Mouse (Mus musculus): ENCODE results near the gene Anxa9. TPM values are rescaled to one million over a fixed set of nuclear protein-coding genes. Genes with fewer than 3 reads are reported as not detected.
A peak's percentile ranks its signal among the peaks of the same experiment; 100 is the strongest.

The Anxa9 gene
- polyA plus RNA-seq, 1 experiment from 2014 or later, result 0.94 TPM

DNA sequence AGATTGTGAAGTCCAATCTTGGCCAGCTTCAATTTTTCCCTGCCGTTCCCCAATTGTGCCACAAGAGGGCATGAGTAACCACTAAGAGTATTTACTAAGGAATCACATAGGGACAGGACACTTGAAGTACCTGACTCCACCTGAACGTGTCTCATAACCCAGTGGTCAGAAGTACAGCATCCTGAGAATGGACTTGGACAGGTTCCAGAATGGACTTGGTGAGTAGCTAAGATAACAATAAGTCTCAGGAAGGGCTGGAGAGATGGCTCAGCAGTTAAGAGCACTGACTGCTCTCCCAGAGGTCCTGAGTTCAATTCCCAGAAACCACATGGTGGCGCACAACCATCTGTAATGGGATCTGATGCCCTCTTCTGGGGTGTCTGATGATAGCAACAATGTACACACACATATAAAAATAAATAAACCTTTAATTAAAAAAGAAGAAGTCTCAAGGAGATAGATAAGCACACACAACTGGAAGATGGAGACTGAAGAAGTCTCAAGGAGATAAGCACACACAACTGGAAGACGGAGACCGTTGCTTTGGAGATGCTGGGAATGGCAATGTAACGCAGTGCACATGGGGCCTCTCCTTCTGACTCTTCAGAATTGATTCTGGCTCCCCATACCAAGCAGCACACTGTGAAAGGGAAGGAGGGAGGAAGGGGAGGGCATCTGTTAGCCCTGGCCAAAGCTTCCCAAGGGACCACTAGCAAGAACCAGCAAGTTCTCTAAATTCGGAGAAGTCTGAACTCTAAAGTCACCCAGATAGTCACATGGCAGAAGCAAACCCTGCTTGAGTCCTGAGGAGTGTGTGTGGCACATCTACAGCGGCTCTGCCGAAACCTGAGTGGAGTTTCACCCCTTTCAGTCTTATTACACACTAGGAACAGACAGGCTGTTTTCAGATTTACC, 4.2 kb upstream of the Anxa9 start:
- WGBS, result 70% methylated on average over 9 of the region's 9 CpGs
- H3K9me3 ChIP-seq, result no peaks in the 10 kb centered on the region

DNA sequence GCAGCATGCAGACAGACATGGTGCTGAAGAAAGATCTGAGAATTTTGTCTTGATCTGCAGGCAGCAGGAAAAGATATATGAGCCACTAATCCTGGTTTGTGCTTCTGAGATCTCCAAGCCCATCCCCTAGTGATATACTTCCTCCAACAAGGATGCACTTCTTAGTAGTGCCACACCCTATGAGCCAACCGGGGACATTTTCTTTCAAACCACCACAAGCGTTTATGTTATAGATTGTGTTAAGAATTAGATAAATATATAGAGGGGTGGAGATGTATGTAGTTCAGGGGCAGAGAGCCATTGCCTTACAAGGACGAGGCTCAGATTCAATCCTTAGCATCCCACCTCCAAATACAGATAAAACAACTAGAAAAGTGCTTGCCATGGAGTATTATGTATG, 3.5 kb upstream of the Anxa9 start:
- Histone ChIP-seq H3K4me3 (no peak overlapping the region), H3K36me3 (0 out of 2 replicates have a peak, but pooled peaks cover 2% of the 10 kb centered on the region), H3K9me3 (no peaks in the 10 kb centered on the region), H3K27me3 (replicated peaks) (no peaks in the 10 kb centered on the region), H3K4me2 (replicated peaks) (no peak overlapping the region), H3K27ac (no peak overlapping the region), H3K9ac (no peak overlapping the region), H3K4me1 (no peaks in the 10 kb centered on the region)
- no peak for ATAC-seq (ENCODE audit: low FRiP score, low read depth)
- WGBS, result 68% methylated on average over 3 of the region's 3 CpGs

More for the DNA sequence above, 4.2 kb upstream of the Anxa9 start:
- H3K36me3 ChIP-seq, result no peaks in the 10 kb centered on the region
- H3K4me1 ChIP-seq, result peaks cover 6% of the 10 kb centered on the region
- no peak overlapping the region for H3K9ac ChIP-seq
- H3K27me3 ChIP-seq (replicated peaks), result no peaks in the 10 kb centered on the region
- ATAC-seq (ENCODE audit: low FRiP score, low read depth), result no peak
- H3K4me2 ChIP-seq (replicated peaks), result no peak overlapping the region
- no peak overlapping the region for H3K27ac ChIP-seq
- H3K4me3 ChIP-seq, result no peak overlapping the region

DNA sequence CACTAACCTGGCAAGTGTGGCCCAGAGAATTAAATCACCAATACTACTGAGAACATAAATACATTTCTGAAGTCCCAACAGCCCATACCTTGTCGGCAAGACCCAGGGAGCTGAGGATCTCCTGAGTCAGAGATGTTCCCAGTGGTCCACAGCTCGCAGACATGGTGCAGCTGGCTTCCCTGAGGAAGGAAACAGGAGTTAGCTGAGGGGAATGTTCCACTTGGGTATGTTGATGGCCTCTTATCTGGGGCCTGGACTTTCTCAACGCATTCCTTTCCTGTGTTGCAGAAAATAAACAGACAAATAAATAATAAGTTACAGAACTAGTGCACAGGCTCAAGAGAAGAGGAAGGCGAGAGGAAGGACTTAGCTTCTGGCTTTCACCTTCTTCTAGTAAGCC, 732 bp downstream of the Anxa9 start:
- 87% methylated on average over 4 of the region's 4 CpGs for WGBS
- no peaks in the 10 kb centered on the region for H3K9me3 ChIP-seq
- no peaks in the 10 kb centered on the region for H3K4me1 ChIP-seq
- H3K9ac ChIP-seq, result no peak overlapping the region
- H3K4me2 ChIP-seq (replicated peaks), result no peak overlapping the region
- H3K4me3 ChIP-seq, result no peak overlapping the region
- no peak overlapping the region for H3K27ac ChIP-seq
- ATAC-seq (ENCODE audit: low FRiP score, low read depth), result no peak
- H3K36me3 ChIP-seq, result 0 out of 2 replicates have a peak, but pooled peaks cover 2% of the 10 kb centered on the region
- no peaks in the 10 kb centered on the region for H3K27me3 ChIP-seq (replicated peaks)

DNA sequence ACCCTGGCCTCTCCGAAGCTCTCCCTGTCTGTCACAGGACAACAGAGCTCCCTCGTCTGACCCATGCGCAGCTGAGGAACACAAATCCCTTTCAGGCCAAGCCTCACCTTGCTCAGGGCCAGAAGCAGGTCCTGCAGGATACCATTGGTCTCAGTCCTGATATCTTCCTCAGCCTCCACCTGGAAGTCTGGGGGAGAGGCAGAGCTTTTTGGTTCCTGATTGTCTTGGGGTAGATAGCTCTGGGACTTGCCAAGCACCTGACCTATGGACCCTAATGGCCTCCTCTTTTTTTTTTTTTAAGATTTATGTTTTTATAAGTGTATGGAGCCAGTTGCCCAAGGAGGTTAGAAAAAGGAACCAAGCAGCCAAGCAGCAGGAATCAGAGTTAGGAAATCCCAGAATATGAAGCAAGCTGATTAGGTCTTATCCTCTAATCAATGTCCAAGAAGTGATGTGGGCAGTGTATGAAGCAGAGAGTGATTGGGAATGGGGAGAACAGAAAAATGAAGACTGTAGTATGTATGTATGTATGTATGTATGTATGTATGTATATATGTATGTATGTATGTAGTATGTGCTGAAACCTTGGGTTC, 5.7 kb downstream of the Anxa9 start:
- H3K36me3 ChIP-seq, result peaks cover 15% of the 10 kb centered on the region
- no peak overlapping the region for H3K4me3 ChIP-seq
- H3K9me3 ChIP-seq, result no peaks in the 10 kb centered on the region
- H3K27me3 ChIP-seq (replicated peaks), result no peaks in the 10 kb centered on the region
- no peaks in the 10 kb centered on the region for H3K4me1 ChIP-seq
- H3K9ac ChIP-seq, result no peak overlapping the region
- 87% methylated on average over 3 of the region's 3 CpGs for WGBS
- no peak overlapping the region for H3K27ac ChIP-seq
- no peak overlapping the region for H3K4me2 ChIP-seq (replicated peaks)
- ATAC-seq (ENCODE audit: low FRiP score, low read depth), result no peak

DNA sequence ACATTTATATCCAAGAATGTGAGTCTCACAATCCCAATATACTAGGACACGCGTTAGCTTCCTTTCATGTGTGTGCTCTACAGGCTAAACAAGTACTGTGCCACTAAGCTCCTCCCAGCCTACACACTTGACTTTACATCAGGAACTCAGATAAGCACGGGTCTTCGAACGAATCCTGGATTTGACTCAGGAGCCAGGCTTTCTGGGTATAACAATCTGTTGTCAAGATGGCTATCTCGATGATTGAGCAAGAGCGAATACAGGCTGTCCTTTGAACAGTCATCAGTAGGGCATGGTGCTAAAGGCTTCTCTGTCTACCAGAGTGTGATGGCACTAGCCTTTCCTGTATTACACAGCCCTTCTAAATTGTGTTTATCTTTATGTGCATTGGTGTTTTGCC, 9.0 kb downstream of the Anxa9 start:
- Histone ChIP-seq H3K4me1 (no peaks in the 10 kb centered on the region), H3K27me3 (replicated peaks) (no peaks in the 10 kb centered on the region), H3K9me3 (no peaks in the 10 kb centered on the region), H3K4me3 (no peak overlapping the region), H3K9ac (no peak overlapping the region), H3K4me2 (replicated peaks) (no peak overlapping the region), H3K27ac (no peak overlapping the region), H3K36me3 (peaks cover 43% of the 10 kb centered on the region)
- ATAC-seq (ENCODE audit: low FRiP score, low read depth), result no peak
- 94% methylated on average over 7 of the region's 7 CpGs for WGBS

DNA sequence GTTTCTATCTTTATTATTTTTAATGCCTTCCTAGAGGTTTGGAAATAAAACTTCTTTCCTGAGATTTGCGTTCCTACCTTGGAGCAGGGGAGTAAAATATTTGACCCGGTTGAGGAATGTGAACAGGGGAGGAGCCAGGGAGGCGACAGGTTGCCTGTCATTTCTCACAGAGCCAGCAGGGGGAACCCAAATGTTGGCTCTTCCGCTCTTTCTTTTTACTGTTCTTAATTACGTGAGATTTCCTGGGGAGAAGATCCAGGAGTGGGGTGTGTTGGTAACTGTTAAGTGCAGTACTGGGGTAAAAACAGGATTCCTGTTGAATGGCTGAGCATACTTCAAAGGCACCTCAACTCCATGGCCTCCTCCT, 10.9 kb downstream of the Anxa9 start:
- H3K4me3 ChIP-seq, result no peak overlapping the region
- H3K9me3 ChIP-seq, result no peaks in the 10 kb centered on the region
- H3K36me3 ChIP-seq, result peaks cover 53% of the 10 kb centered on the region
- H3K27me3 ChIP-seq (replicated peaks), result no peaks in the 10 kb centered on the region
- WGBS, result 7% methylated on average over 5 of the region's 5 CpGs
- no peak overlapping the region for H3K9ac ChIP-seq
- no peak overlapping the region for H3K4me2 ChIP-seq (replicated peaks)
- ATAC-seq (ENCODE audit: low FRiP score, low read depth), result no peak
- H3K4me1 ChIP-seq, result no peaks in the 10 kb centered on the region
- H3K27ac ChIP-seq, result no peak overlapping the region

DNA sequence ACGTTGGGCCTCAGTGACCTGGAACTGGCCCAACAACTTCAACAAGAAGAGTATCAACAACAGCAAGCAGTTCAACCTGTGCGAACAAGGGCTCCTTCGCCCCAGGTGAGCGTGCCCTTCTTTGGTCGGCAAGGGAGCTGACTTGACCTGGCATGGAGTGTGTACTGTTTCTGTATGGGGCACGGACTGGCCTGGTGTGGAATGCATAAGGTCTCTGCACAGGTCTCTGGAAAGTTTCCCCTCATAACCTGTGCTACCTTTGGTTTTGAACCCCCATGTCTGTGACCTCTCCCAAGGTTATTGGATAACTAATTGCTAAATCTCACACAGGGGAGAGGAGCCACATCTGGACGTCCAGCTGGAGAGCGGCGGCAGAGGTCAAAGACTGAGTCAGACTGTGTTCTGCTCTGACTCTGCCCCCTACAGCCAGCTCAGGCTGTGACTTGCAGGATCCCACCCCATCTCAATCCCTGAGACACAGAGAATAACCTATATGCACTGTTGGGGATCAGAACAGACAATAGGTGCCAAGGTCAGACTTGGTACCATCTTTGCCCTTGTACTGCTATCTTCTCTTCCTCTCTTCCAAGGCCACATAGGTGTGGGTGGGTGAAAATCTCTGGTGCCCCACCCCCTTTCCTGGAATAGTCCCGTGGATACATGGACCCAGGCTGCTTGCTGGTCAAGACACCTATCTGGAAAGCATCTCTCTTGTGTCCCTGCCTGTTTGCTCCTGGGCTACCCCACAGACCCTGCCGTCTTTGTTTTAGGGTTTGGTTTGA, 11.5 kb downstream of the Anxa9 start:
- ATAC-seq (ENCODE audit: low FRiP score, low read depth), result 0 out of 2 replicates have a peak, but pooled peaks have one; percentile 2
- 80% methylated on average over 11 of the region's 11 CpGs for WGBS
- Histone ChIP-seq H3K4me2 (replicated peaks) (no peak overlapping the region), H3K4me3 (no peak overlapping the region), H3K9ac (no peak overlapping the region), H3K9me3 (no peaks in the 10 kb centered on the region), H3K4me1 (no peaks in the 10 kb centered on the region), H3K27me3 (replicated peaks) (no peaks in the 10 kb centered on the region), H3K27ac (no peak overlapping the region), H3K36me3 (peaks cover 58% of the 10 kb centered on the region)

DNA sequence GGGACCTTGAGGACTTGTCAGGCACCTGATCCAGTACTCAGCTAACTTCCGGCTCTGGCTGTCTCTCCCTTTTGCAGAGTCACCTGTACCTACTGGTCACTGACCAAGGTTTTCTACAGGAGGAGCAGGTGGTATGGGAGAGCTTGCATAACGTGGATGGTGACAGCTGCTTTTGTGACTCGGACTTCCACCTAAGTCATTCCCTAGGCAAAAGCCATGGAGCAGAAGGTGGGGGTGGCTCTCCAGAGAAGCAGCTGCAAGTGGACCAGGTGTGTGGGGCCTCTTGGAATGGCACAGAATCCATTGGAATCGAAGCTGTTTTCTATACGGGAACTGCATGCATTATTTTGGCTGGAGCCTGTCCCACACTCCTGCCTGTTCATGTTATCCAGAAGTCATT, 12.3 kb downstream of the Anxa9 start:
- H3K27me3 ChIP-seq (replicated peaks), result no peaks in the 10 kb centered on the region
- H3K4me1 ChIP-seq, result no peaks in the 10 kb centered on the region
- 91% methylated on average over 5 of the region's 5 CpGs for WGBS
- ATAC-seq (ENCODE audit: low FRiP score, low read depth), result no peak
- no peak overlapping the region for H3K4me3 ChIP-seq
- peaks cover 66% of the 10 kb centered on the region for H3K36me3 ChIP-seq
- no peak overlapping the region for H3K9ac ChIP-seq
- no peaks in the 10 kb centered on the region for H3K9me3 ChIP-seq
- H3K27ac ChIP-seq, result no peak overlapping the region
- no peak overlapping the region for H3K4me2 ChIP-seq (replicated peaks)

DNA sequence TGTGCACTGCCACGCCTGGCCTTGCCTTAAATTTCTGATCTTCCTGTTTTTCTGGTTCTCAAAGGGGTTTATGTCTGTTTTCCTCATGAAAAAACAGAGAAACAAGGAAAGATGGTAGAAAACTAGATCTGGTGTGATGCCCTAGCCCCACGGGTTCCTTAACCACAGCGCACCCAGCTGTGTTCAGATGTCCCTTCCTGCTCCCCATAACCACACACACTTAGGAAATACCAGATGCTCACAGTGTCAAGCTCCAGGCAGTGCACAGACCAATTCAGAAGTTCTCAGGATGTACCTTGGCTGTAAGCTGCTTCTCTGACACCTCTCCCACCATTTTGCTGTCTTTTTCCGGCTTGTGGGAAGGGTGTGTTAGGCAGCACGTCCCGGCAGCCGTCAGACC, 12.7 kb downstream of the Anxa9 start:
- ATAC-seq (ENCODE audit: low FRiP score, low read depth), result no peak
- Histone ChIP-seq H3K36me3 (peaks cover 70% of the 10 kb centered on the region), H3K9me3 (no peaks in the 10 kb centered on the region), H3K27ac (no peak overlapping the region), H3K27me3 (replicated peaks) (no peaks in the 10 kb centered on the region), H3K4me3 (no peak overlapping the region), H3K4me1 (no peaks in the 10 kb centered on the region), H3K9ac (no peak overlapping the region), H3K4me2 (replicated peaks) (no peak overlapping the region)
- WGBS, result 90% methylated on average over 7 of the region's 7 CpGs

DNA sequence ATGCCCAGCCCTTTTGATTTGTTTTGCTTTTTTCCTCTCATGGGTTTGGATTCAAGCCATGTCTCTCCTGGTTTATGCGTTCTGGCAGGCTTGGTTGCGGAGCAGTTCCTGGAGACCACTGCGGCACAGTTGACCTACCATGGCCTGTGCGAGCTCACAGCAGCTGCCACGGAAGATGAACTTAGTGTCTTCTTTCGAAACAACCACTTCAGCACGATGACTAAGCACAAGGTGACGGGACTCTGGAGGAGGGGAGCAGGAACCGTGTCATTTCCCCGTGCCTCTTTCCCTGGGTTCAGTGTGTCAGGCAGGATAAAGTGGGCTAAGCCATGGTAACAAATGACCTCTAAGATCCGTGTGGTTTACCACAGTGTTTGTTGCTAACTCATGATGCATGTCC, 13.4 kb downstream of the Anxa9 start:
- Histone ChIP-seq H3K27me3 (replicated peaks) (no peaks in the 10 kb centered on the region), H3K9me3 (no peaks in the 10 kb centered on the region), H3K27ac (no peak overlapping the region), H3K4me2 (replicated peaks) (no peak overlapping the region), H3K4me1 (no peaks in the 10 kb centered on the region), H3K4me3 (no peak overlapping the region), H3K36me3 (peaks cover 74% of the 10 kb centered on the region), H3K9ac (no peak overlapping the region)
- ATAC-seq (ENCODE audit: low FRiP score, low read depth), result no peak
- WGBS, result 88% methylated on average over 11 of the region's 11 CpGs

DNA sequence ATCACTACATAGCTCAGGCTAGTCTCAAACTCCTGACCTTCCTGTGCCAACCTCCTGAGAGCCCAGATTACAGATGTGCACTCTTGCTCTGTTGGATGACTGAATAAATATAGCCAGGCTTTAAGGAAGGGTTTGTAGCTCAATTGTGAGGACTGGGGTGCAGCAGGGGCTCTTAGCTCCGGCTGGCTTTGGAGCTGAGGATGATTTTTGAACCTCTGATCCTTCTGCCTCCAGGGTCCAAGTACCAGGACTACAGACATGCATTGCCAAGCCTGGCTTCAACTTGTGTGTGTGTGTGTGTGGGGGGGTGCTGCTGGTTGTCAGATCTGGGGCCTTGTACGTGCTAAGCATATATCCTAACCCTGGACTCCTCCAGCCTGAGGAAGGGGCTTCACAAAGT, 14.1 kb downstream of the Anxa9 start:
- no peaks in the 10 kb centered on the region for H3K9me3 ChIP-seq
- no peaks in the 10 kb centered on the region for H3K4me1 ChIP-seq
- H3K27ac ChIP-seq, result no peak overlapping the region
- H3K27me3 ChIP-seq (replicated peaks), result no peaks in the 10 kb centered on the region
- peaks cover 80% of the 10 kb centered on the region for H3K36me3 ChIP-seq
- no peak for ATAC-seq (ENCODE audit: low FRiP score, low read depth)
- 83% methylated on average over 2 of the region's 2 CpGs for WGBS
- H3K4me2 ChIP-seq (replicated peaks), result no peak overlapping the region
- H3K9ac ChIP-seq, result no peak overlapping the region
- H3K4me3 ChIP-seq, result no peak overlapping the region

DNA sequence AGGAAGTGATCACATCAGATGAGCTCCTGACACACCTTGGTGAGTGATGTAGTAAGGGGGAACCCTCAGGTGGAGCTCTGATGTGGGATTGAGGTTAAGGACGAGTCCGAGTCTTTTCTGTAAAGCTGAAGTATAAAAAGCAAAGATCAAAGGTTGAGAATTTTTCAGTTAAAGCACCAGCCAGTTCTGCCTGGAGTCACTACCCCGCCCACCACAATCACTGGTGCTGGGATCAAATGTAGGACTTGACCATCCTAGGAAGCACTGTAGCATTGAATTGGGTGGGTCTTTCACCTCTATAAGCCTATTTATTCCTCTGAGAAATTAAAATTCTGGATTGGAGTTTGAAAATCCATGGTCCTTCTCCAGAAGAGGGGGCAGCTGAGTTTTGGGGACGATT, 15.9 kb downstream of the Anxa9 start:
- Histone ChIP-seq H3K27me3 (replicated peaks) (no peaks in the 10 kb centered on the region), H3K4me3 (no peak overlapping the region), H3K36me3 (peaks cover 74% of the 10 kb centered on the region), H3K9me3 (no peaks in the 10 kb centered on the region), H3K4me2 (replicated peaks) (no peak overlapping the region), H3K9ac (no peak overlapping the region), H3K27ac (no peak overlapping the region), H3K4me1 (no peaks in the 10 kb centered on the region)
- ATAC-seq (ENCODE audit: low FRiP score, low read depth), result no peak
- WGBS, result 90% methylated on average over 4 of the region's 4 CpGs
